Mouse (Mus musculus): Measurements from ENCODE around the gene Tbc1d17. TPM values are rescaled to one million over a fixed set of nuclear protein-coding genes. Genes with fewer than 3 reads are reported as not detected.

Tbc1d17 gene
- polyA plus RNA-seq, 1 experiment from 2014 or later: 108 TPM

DNA sequence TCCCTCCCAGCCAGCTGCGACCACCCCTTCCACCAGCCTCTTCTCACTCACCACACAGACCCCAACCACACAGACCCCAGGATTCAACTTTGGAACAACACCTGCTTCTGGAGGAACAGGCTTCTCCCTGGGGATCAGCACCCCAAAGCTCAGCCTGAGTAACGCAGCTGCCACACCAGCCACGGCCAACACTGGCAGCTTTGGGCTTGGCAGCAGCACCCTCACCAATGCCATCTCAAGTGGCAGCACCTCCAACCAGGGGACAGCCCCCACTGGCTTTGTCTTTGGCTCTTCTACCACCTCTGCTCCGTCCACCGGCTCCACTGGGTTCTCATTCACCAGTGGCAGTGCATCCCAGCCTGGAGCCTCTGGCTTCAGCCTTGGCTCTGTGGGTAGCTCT, 20.2 kb downstream of the Tbc1d17 start:
- 0 out of 2 replicates have a peak, but pooled peaks cover 6% of the 10 kb centered on the region for H3K4me1 ChIP-seq (replicated peaks)
- no peaks in the 10 kb centered on the region for H3K27me3 ChIP-seq
- no peaks in the 10 kb centered on the region for H3K9me3 ChIP-seq
- WGBS: 87% methylated on average over 5 of the region's 5 CpGs
- no peak overlapping the region for H3K9ac ChIP-seq
- H3K4me2 ChIP-seq: no peak overlapping the region
- no peak for ATAC-seq (ENCODE audit: low FRiP score)
- H3K4me3 ChIP-seq: no peak overlapping the region
- no peak overlapping the region for H3K27ac ChIP-seq
- peaks cover 47% of the 10 kb centered on the region for H3K36me3 ChIP-seq

DNA sequence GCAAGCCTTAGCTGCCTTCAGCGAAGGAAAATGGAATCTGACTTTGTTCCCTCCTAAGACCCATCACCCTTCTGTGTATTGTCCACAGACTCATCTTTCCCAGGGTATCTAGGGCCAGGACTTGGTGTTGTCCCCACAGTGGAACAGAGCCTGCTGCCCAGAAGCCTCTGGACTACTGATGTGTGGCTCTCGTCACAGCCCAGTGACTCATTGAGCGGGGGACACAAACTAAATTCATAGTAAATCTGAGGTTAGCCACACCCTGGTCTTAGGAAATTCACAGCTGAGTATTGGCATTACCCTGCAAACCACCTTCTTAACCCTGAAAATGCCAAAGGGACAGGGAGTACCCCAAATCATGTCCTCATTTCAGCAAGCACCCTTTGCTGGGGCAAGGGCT, 22.1 kb downstream of the Tbc1d17 start:
- 91% methylated on average over 3 of the region's 3 CpGs for WGBS
- Histone ChIP-seq H3K36me3 (peaks cover 41% of the 10 kb centered on the region), H3K27ac (no peak overlapping the region), H3K4me2 (no peak overlapping the region), H3K4me1 (replicated peaks) (peaks cover 6% of the 10 kb centered on the region; the same call in 1 of the 2 replicates), H3K4me3 (no peak overlapping the region), H3K27me3 (no peaks in the 10 kb centered on the region), H3K9ac (no peak overlapping the region), H3K9me3 (no peaks in the 10 kb centered on the region)
- ATAC-seq (ENCODE audit: low FRiP score): no peak

DNA sequence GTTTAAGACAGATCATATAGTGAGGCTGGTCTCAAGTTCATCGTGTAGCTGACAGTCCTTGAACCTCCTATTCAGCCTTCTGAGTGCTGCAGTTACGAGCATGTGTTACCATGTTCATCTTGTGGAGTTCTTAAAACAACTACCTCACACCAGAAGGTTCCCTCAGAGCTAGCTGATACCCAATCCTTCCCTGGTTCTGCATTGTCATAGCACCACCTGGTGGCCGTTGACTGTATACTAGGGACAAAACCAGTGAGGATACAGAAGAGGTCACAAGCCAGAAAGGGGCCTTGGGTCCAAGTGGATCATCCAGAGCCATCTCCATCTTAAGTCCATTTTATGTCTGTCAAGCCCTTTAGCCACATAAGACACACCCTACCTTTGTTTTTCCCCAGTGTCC, 24.0 kb downstream of the Tbc1d17 start:
- Histone ChIP-seq H3K4me1 (replicated peaks) (peaks cover 17% of the 10 kb centered on the region), H3K36me3 (peaks cover 22% of the 10 kb centered on the region), H3K9ac (peak overlapping the region; percentile 29; the same call in 1 of the 2 replicates), H3K4me3 (no peak overlapping the region), H3K9me3 (no peaks in the 10 kb centered on the region), H3K4me2 (no peak overlapping the region), H3K27me3 (no peaks in the 10 kb centered on the region), H3K27ac (no peak overlapping the region)
- peak; percentile 72; the same call in 1 of the 2 replicates for ATAC-seq (ENCODE audit: low FRiP score)
- 28% methylated on average over 3 of the region's 3 CpGs for WGBS

DNA sequence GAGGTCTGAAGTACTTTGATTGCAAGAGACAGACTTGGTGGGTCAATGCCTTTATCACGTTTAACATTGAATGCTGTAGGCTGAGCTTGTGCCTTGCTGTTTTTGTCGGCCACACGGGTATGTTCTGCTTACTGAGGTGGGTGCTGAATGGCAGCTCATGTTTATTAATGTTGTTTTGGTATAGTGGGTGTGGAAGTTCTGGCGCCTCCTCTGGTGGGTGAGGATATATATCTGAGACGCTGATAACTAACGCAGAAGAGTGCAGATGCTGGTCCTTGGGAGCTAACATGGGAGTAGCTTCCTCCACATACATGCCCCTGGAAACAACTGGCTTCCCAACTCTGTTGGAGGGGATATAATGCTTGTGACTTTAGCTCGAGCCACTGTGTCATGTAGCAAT, 25.5 kb downstream of the Tbc1d17 start:
- H3K27me3 ChIP-seq: no peaks in the 10 kb centered on the region
- no peak overlapping the region for H3K4me3 ChIP-seq
- no peak overlapping the region; the same call in 1 of the 2 replicates for H3K9ac ChIP-seq
- whole genome bisulfite sequencing: 38% methylated on average over 7 of the region's 7 CpGs
- H3K4me2 ChIP-seq: no peak overlapping the region
- no peaks in the 10 kb centered on the region for H3K9me3 ChIP-seq
- H3K36me3 ChIP-seq: peaks cover 7% of the 10 kb centered on the region; the same call in 1 of the 2 replicates
- ATAC-seq (ENCODE audit: low FRiP score): no peak
- H3K27ac ChIP-seq: no peak overlapping the region
- peaks cover 32% of the 10 kb centered on the region for H3K4me1 ChIP-seq (replicated peaks)

DNA sequence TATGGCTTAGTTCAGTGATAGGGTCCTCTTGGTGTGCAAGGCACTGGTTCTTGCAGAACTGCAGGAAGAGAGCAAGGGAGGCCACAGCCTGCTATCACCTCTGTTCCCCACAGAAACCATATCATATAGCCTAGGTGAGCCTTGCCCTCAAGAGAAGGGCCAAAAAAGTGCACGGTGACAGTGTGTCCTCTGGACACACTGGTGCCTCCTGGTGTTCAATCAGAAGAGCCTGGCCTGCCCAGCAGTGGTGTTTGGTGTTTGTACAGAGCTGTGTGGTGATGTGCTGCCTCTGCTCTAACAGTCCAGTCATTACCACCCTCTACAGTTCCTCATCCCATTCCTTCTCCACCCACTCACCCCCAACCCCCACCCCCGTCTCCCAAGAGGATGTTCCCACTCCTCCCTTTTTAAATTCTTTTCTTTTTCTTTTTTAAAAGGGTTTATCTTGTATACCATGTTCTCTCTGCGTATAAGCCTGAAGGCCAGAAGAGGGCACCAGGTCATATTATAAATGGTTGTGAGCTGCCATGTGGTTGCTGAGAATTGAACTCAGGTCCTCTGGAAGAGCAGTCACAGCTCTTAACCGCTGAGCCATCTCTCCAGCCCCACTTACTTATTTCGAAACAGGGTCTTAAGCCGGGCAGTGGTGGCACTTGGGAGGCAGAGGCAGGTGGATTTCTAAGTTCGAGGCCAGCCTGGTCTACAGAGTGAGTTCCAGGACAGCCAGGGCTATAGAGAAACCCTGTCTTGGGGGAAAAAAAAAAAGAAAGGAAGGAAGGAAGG, 27.0 kb downstream of the Tbc1d17 start:
- Histone ChIP-seq H3K4me3 (no peak overlapping the region), H3K27me3 (no peaks in the 10 kb centered on the region), H3K9ac (no peak overlapping the region), H3K9me3 (no peaks in the 10 kb centered on the region), H3K27ac (no peak overlapping the region), H3K36me3 (no peaks in the 10 kb centered on the region), H3K4me2 (no peak overlapping the region), H3K4me1 (replicated peaks) (peaks cover 47% of the 10 kb centered on the region)
- 85% methylated on average over 7 of the region's 7 CpGs for WGBS
- no peak for ATAC-seq (ENCODE audit: low FRiP score)

DNA sequence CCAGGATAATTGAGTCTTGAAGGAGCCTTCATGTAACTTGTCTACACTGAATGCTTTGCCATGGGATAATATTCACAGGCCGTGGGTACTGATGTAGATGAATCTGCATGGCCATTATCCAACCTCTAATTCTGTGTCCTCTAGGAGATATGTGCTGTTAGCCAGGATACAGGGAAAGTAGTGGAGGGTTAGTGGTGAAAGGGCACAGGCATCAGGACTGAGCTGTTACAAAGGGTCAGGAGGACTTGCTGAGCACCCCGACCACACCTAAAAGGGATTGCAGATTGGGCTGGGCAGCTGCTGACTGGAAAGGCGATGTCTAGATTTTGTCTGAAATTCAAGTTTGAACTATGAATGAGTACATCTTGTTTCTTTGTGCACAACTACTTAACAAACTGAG, 28.4 kb downstream of the Tbc1d17 start:
- H3K4me3 ChIP-seq: no peak overlapping the region
- H3K36me3 ChIP-seq: no peaks in the 10 kb centered on the region
- H3K9ac ChIP-seq: no peak overlapping the region
- ATAC-seq (ENCODE audit: low FRiP score): no peak
- no peak overlapping the region for H3K27ac ChIP-seq
- H3K9me3 ChIP-seq: no peaks in the 10 kb centered on the region
- H3K4me1 ChIP-seq (replicated peaks): peaks cover 47% of the 10 kb centered on the region
- no peaks in the 10 kb centered on the region for H3K27me3 ChIP-seq
- WGBS: 92% methylated on average over 3 of the region's 3 CpGs
- H3K4me2 ChIP-seq: no peak overlapping the region

DNA sequence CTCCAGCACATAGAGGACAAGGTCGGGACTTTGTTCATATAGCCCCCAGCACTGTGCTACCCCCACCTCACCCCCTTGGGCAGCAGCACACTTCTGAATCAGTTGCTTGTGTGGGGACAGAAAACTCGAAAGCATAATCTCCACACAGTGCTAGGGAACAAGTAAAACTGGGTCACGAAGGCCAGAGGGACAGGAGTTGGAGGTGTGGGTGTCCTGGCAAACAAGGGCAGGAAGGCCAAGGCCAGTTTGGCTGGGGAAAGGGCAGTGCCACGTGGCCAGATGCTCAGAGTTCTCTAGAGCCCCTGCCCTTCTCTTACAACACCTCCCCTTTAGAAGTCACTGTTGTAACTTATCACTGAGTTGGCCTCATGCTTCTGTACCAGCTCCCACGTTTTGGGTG, 29.0 kb downstream of the Tbc1d17 start:
- H3K27me3 ChIP-seq: no peaks in the 10 kb centered on the region
- H3K9me3 ChIP-seq: no peaks in the 10 kb centered on the region
- peaks cover 54% of the 10 kb centered on the region for H3K4me1 ChIP-seq (replicated peaks)
- H3K4me2 ChIP-seq: no peak overlapping the region
- peak overlapping the region; percentile 46; the same call in 1 of the 2 replicates for H3K9ac ChIP-seq
- ATAC-seq (ENCODE audit: low FRiP score): no peak
- no peak overlapping the region for H3K27ac ChIP-seq
- no peaks in the 10 kb centered on the region for H3K36me3 ChIP-seq
- WGBS: 71% methylated on average over 5 of the region's 5 CpGs
- H3K4me3 ChIP-seq: no peak overlapping the region

DNA sequence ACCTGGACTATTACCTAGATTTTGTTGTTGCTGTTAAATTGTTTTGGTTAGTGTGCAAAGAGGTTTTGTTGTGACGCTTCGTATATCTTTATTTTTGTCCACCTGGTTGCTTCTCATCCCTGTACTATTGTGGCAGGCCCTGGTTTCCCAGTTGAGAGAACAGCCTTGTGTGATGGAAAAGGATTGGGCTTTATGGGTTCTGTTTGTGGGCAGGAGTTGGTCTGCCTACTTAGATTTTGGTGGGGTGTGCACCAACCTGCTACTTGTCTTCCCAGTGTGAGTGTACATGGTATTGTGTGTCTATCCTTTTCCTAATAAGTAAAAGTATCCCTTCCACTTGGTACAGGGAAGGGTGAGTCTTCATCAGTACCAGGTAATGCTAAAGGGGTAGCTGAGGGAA, 29.5 kb downstream of the Tbc1d17 start:
- no peak for ATAC-seq (ENCODE audit: low FRiP score)
- Histone ChIP-seq H3K36me3 (no peaks in the 10 kb centered on the region), H3K27me3 (no peaks in the 10 kb centered on the region), H3K9ac (peak overlapping the region; percentile 53), H3K4me1 (replicated peaks) (peaks cover 52% of the 10 kb centered on the region), H3K4me2 (peak overlapping the region; percentile 83), H3K9me3 (no peaks in the 10 kb centered on the region), H3K4me3 (no peak overlapping the region), H3K27ac (0 out of 2 replicates have a peak overlapping the region, but pooled peaks have one; percentile 10)
- WGBS: 89% methylated on average over 2 of the region's 2 CpGs

DNA sequence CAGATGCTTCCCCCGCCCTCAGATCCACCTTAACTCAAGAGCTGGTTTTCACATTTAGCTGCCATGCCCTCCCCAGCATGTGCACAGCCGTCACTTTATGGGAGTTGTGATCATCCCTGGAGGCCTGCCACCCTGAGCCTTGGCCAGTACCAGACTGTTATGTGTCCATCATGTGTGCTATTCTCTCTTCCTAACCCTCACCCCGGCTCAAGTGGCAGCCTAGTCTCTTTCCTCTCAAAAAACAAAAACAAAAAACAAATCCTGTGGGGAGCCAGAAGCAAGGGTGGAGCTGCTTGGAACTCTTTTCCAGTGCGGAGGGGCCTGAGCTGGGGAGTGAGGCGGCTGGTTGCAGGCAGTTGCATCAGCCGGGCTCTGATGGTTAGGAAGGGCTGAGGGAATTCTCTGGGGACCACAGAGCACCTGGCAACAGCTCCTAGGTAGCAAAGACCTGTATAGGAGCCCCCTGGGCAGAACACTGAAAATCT, 30.1 kb downstream of the Tbc1d17 start:
- WGBS: 39% methylated on average over 6 of the region's 6 CpGs
- Histone ChIP-seq H3K27ac (0 out of 2 replicates have a peak overlapping the region, but pooled peaks have one; percentile 10), H3K4me2 (peak overlapping the region; percentile 83), H3K4me1 (replicated peaks) (peaks cover 50% of the 10 kb centered on the region), H3K4me3 (peak overlapping the region; percentile 10; the same call in 1 of the 2 replicates), H3K9me3 (no peaks in the 10 kb centered on the region), H3K9ac (peak overlapping the region; percentile 53), H3K27me3 (no peaks in the 10 kb centered on the region), H3K36me3 (no peaks in the 10 kb centered on the region)
- ATAC-seq (ENCODE audit: low FRiP score): no peak

DNA sequence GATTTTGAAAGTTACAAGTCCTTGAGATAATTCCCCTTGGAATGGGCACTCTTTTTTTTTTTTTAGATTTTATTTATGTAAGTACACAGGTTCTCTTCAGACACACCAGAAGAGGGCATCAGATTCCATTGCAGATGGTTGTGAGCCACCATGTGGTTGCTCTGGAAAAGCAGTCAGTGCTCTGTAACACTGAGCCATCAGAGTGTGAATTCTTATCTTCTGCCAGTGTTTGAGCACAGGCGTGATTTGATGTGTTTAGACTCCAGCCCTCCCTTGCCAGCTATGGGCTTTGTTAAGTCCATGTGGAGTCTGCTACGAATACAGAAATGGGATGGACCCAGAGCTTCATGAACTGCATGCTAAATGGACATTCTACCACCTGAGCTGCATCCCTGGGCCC, 30.7 kb downstream of the Tbc1d17 start:
- Histone ChIP-seq H3K27ac (no peak overlapping the region), H3K4me1 (replicated peaks) (peaks cover 50% of the 10 kb centered on the region), H3K36me3 (no peaks in the 10 kb centered on the region), H3K27me3 (no peaks in the 10 kb centered on the region), H3K9ac (no peak overlapping the region), H3K9me3 (no peaks in the 10 kb centered on the region), H3K4me2 (peak overlapping the region; percentile 83), H3K4me3 (peak overlapping the region; percentile 84; the same call in 1 of the 2 replicates)
- ATAC-seq (ENCODE audit: low FRiP score): no peak
- WGBS: 40% methylated on average over 2 of the region's 2 CpGs

DNA sequence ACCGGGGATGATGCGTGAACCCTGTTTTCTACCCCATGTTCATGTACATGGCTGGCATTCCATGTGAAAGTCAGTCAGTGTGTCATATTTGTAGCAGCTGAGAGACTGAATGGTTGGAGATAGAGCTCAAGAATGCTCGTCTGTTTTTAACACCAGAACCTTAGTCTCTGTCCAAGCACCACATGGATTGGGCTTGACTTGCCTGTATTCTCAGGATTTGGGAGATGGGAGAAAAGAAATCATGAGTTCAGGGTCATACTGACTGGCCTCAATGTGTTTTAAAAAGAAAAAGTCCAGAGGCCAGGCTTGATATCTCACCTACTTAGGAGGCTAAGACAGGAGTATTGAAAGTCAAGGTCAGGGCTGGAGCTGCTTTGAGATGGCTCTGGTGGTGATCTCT, 31.4 kb downstream of the Tbc1d17 start:
- no peak overlapping the region for H3K27ac ChIP-seq
- WGBS: 33% methylated on average over 3 of the region's 3 CpGs

DNA sequence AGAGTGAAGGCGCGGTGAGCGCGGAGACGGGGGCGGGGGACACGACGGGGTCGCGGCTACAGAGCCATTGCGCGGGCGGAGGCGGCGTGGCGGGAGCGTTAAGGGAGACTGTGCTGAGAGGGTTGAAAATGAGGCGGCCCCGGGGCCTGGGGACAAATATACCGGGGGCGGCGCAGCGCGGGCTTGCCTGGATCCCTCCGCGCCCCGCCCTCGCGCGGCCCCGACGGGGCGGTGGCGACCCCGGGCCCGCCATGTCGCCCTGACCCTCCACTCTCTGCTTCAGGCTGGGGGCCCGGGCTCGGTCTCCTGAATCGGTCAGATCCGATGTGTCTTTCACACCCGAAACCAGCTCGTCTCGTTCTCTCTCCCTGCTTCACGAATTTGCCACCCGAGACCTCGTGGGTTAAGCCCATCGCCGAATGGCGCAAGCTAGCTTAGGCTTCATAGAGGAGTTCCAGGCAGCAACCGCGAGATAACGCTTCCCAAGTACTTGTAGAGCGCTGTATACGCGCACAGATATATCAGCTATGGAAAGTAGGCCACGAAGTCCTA, 32.3 kb downstream of the Tbc1d17 start, which contains the start of gene Atf5:
TSS of gene Atf5 (minus strand) at position 189 of the 552 bp plus-strand sequence.
- Histone ChIP-seq H3K9ac (peak within 1 kb of the TSS; percentile 93), H3K9me3 (no peaks in the 10 kb centered on the region), H3K4me1 (replicated peaks) (peaks cover 48% of the 10 kb centered on the region), H3K36me3 (0 out of 2 replicates have a peak, but pooled peaks cover 5% of the 10 kb centered on the region), H3K4me3 (peak within 1 kb of the TSS; percentile 84), H3K4me2 (peak within 1 kb of the TSS; percentile 83), H3K27me3 (no peaks in the 10 kb centered on the region), H3K27ac (peak within 1 kb of the TSS; percentile 94)
- WGBS: under 1% methylated on average over 55 of the region's 57 CpGs
- peak; percentile 2; the same call in 1 of the 2 replicates for ATAC-seq (ENCODE audit: low FRiP score)

More for the DNA sequence above, 31.4 kb downstream of the Tbc1d17 start:
- no peak for ATAC-seq (ENCODE audit: low FRiP score)
- Histone ChIP-seq H3K4me2 (peak overlapping the region; percentile 83), H3K27me3 (no peaks in the 10 kb centered on the region), H3K9ac (peak overlapping the region; percentile 93), H3K4me3 (peak overlapping the region; percentile 84), H3K9me3 (no peaks in the 10 kb centered on the region), H3K4me1 (replicated peaks) (peaks cover 50% of the 10 kb centered on the region), H3K36me3 (no peaks in the 10 kb centered on the region)
